Mouse (Mus musculus): ENCODE measurements around the gene Chrm4. TPM values are rescaled to one million over a fixed set of nuclear protein-coding genes. Genes with fewer than 3 reads are reported as not detected.

Chrm4 gene
- 0.31 and 0.56 TPM in 2 replicates for polyA plus RNA-seq (2016; fragmentation: Nextera tagmentation; extraction: Ambion mirVana)

DNA sequence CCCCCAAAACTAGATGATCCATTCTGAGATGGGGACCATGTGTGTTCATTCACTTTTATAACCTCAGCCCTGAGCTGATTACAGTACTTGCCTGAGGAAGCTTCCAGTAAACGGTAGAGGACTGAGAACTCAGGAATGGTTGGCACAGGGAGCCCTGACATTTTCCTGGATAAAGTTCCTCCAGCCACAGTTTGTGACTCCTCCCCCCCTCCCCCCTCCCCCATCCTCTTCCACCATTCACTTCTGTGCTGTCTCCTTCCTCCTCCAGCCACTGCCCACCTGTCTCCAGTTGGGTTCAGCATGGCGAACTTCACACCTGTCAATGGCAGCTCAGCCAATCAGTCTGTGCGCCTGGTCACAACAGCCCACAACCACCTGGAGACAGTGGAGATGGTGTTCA lies at the start of gene Chrm4:
Chrm4 (plus strand) TSS at position 301 of the 400 bp plus-strand sequence.
- no peaks in the 10 kb centered on the region for H3K36me3 ChIP-seq
- no peak for ATAC-seq (ENCODE audit: low FRiP score, low read depth)
- H3K9ac ChIP-seq (replicated peaks), result no peak within 1 kb of the TSS
- peaks cover 50% of the 10 kb centered on the region for H3K27me3 ChIP-seq
- H3K4me1 ChIP-seq, result peaks cover 38% of the 10 kb centered on the region
- H3K9me3 ChIP-seq, result no peaks in the 10 kb centered on the region
- WGBS, result 92% methylated on average over 3 of the region's 3 CpGs
- H3K4me2 ChIP-seq (replicated peaks), result peak within 1 kb of the TSS; percentile 12
- H3K4me3 ChIP-seq, result no peak within 1 kb of the TSS
- H3K27ac ChIP-seq (replicated peaks), result no peak within 1 kb of the TSS

DNA sequence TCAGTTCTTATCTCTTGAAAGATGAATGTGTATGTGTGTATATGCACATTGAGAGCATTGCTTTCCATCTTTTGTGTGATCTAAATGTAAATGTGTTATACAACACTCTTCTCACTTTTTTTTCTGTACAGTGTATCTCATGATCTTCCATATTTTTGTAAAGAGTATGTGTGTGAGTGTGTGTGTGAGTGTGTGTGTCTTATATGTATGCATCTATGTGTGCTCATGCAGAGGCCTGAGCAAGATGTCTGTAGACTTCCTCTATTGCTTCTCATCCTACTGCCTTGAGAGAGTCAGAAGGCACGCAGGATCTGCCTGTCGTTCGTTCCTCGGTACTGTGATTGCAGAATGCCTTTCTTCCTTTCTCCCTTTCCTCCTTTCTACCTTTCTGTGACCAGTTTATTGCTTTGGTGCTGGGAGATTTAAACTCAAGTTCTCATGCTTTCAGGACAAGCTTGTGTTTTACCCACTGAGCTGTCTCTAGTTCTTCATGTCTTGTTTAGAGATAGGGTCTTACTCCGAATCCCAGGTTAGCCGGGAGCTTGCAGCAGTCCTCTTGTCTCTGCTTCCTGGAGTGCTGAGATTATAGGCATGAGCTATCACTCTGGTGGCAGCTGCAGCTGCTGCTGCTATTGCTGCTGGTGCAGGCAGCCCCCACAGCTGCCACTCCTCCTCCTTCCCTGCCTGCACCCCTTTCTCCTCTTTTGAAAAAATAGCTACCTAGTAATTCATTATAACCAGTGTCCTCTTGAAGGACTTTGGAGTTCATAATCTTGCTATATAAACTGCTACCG lies 48.5 kb upstream of the Chrm4 start:
- peak overlapping the region; percentile 20; the same call in 1 of the 2 replicates for H3K27ac ChIP-seq (replicated peaks)
- H3K9me3 ChIP-seq, result no peaks in the 10 kb centered on the region
- H3K4me2 ChIP-seq (replicated peaks), result no peak overlapping the region
- no peaks in the 10 kb centered on the region for H3K27me3 ChIP-seq
- ATAC-seq (ENCODE audit: low FRiP score, low read depth), result no peak
- H3K4me1 ChIP-seq, result peaks cover 6% of the 10 kb centered on the region
- H3K9ac ChIP-seq (replicated peaks), result no peak overlapping the region
- H3K36me3 ChIP-seq, result peaks cover 12% of the 10 kb centered on the region
- 65% methylated on average over 7 of the region's 7 CpGs for WGBS
- H3K4me3 ChIP-seq, result no peak overlapping the region

DNA sequence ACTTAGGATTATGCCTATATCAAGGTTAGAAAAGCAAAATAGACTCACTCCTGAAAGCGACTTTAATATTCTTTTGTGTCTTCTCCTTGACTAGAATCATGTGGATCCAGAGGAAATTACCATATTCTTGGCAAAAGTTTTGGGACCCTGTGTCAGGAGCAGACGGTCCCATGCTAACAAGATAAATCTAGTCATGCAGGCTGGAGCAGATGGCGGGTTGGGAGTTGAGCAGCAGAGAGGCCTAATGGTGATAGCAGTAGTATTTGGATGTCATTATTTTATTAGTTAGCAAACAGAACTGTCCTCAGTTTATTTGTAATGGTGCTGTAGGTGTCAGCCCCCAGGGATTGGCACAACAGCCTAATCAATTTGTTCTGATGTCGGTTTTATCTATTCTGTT lies 43.1 kb upstream of the Chrm4 start:
- 86% methylated on average over 4 of the region's 4 CpGs for WGBS

DNA sequence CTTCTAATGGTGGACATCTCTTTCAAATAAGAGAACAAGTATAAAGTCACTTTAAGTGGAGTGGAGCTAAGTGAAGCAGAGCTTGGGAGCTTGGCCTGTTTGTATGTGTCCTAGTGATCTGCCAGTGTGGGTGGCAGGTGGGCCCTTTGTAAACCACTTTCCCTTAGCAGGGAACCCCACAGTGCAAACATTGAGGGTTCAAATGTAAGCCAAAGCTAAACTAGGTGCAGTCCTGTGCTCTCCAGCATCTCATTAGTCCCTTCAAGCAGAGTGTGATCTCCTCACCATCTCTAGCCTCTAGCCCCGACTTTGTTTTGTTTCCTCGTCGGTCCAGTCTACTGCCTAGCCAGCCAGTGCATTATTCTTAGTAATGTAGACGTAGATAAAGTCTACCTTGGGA lies 42.4 kb upstream of the Chrm4 start:
- Histone ChIP-seq H3K36me3 (peaks cover 19% of the 10 kb centered on the region), H3K27ac (replicated peaks) (no peak overlapping the region), H3K4me2 (replicated peaks) (no peak overlapping the region), H3K9me3 (no peaks in the 10 kb centered on the region), H3K27me3 (no peaks in the 10 kb centered on the region), H3K9ac (replicated peaks) (no peak overlapping the region), H3K4me1 (no peaks in the 10 kb centered on the region), H3K4me3 (no peak overlapping the region)
- no peak for ATAC-seq (ENCODE audit: low FRiP score, low read depth)
- WGBS, result 82% methylated on average over 4 of the region's 4 CpGs

More for the DNA sequence above, 43.1 kb upstream of the Chrm4 start:
- H3K27ac ChIP-seq (replicated peaks), result no peak overlapping the region
- peaks cover 19% of the 10 kb centered on the region for H3K36me3 ChIP-seq
- ATAC-seq (ENCODE audit: low FRiP score, low read depth), result no peak
- no peaks in the 10 kb centered on the region for H3K9me3 ChIP-seq
- no peak overlapping the region for H3K9ac ChIP-seq (replicated peaks)
- H3K4me3 ChIP-seq, result no peak overlapping the region
- no peaks in the 10 kb centered on the region for H3K27me3 ChIP-seq
- peaks cover under 1% of the 10 kb centered on the region; the same call in 1 of the 2 replicates for H3K4me1 ChIP-seq
- no peak overlapping the region for H3K4me2 ChIP-seq (replicated peaks)

DNA sequence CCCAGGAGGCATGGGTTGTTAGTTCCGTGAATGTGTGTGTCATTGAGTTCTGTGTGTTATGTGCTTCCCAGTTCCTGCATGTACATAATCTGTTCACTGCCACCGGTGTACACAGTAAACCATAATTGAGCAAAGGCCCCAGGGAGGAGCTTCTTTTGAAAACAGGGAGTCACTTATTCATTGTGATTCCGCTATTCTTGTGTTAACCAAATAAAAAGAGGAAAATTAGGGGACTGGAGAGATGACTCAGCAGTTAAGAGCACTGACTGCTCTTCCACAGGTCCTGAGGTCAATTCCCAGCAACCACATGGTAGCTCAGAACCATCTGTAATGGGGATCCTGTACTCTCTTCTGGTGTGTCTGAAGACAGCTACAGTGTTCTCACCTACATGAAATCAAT lies 32.3 kb upstream of the Chrm4 start:
- ATAC-seq (ENCODE audit: low FRiP score, low read depth), result no peak
- Histone ChIP-seq H3K4me3 (no peak overlapping the region), H3K36me3 (0 out of 2 replicates have a peak, but pooled peaks cover 4% of the 10 kb centered on the region), H3K9me3 (no peaks in the 10 kb centered on the region), H3K4me1 (no peaks in the 10 kb centered on the region), H3K9ac (replicated peaks) (no peak overlapping the region), H3K4me2 (replicated peaks) (no peak overlapping the region), H3K27ac (replicated peaks) (no peak overlapping the region), H3K27me3 (no peaks in the 10 kb centered on the region)
- WGBS, result 87% methylated on average over 3 of the region's 3 CpGs

DNA sequence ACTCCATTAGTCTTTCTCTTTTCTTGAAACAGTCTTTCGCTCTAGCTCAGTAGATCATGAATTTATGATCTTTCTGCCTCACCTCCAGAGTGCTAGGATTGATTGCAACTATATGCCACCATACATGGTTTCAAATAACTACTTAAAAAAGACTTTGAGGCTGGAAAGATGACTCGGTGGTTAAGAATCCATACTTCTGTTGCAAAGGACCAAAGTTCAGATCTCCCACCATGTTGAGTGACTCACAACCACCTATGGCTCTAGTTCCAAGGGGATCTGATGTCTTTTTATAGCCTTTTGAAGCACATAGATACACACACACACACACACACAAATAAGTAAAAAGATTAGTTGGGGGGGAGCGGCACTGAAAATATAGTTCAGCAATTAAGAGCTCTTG lies 31.6 kb upstream of the Chrm4 start:
- Histone ChIP-seq H3K4me3 (no peak overlapping the region), H3K27me3 (no peaks in the 10 kb centered on the region), H3K9ac (replicated peaks) (no peak overlapping the region), H3K36me3 (peaks cover 6% of the 10 kb centered on the region; the same call in 1 of the 2 replicates), H3K4me1 (no peaks in the 10 kb centered on the region), H3K27ac (replicated peaks) (no peak overlapping the region), H3K4me2 (replicated peaks) (no peak overlapping the region), H3K9me3 (no peaks in the 10 kb centered on the region)
- ATAC-seq (ENCODE audit: low FRiP score, low read depth), result no peak
- 91% methylated on average over 3 of the region's 3 CpGs for WGBS

DNA sequence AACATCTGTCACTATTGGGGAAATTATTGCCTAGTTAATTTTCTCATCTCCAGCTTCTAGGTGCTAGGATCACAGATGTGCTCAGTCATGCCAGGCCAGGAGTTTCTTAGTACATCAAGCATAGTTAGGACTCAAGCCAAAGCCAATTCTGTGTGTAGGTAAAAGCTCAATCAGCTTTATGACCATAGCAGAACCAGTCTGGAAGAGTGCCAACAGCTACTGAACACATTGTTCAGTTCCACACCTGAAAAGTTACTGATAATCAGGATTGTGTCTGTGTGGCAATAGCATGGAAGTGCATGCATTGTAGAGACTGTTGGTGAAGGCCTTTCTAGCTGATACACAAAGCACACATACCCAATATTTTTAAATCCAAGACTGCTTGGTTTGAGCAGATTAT lies 29.1 kb upstream of the Chrm4 start:
- ATAC-seq (ENCODE audit: low FRiP score, low read depth), result no peak
- Histone ChIP-seq H3K27ac (replicated peaks) (no peak overlapping the region), H3K4me1 (no peaks in the 10 kb centered on the region), H3K4me3 (no peak overlapping the region), H3K9me3 (no peaks in the 10 kb centered on the region), H3K4me2 (replicated peaks) (no peak overlapping the region), H3K27me3 (no peaks in the 10 kb centered on the region), H3K36me3 (peaks cover 17% of the 10 kb centered on the region; the same call in 1 of the 2 replicates), H3K9ac (replicated peaks) (no peak overlapping the region)

DNA sequence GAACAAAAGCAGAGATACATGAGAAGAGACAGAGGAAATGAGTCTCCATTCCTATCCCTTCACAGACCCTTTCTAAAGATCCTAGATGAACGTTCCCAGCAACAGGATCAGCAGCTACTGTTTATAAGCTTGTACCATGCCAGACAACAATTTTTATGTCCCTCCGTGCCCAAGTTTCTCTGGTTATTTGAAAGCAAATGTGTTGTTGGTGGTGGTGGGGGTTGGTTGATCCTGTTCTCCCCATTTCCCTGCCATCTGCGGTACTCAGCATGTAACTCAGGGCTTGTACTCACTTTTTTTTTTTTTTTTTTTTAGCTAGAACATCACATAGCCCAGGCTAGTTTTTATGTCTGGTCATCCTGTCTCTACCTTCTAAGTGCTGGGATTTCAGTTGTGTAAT lies 27.9 kb upstream of the Chrm4 start:
- no peak for ATAC-seq (ENCODE audit: low FRiP score, low read depth)
- no peak overlapping the region for H3K9ac ChIP-seq (replicated peaks)
- no peaks in the 10 kb centered on the region for H3K9me3 ChIP-seq
- no peak overlapping the region for H3K4me2 ChIP-seq (replicated peaks)
- H3K27me3 ChIP-seq, result no peaks in the 10 kb centered on the region
- H3K36me3 ChIP-seq, result peaks cover 12% of the 10 kb centered on the region; the same call in 1 of the 2 replicates
- no peak overlapping the region for H3K4me3 ChIP-seq
- 92% methylated on average over 3 of the region's 3 CpGs for WGBS
- no peaks in the 10 kb centered on the region for H3K4me1 ChIP-seq
- no peak overlapping the region for H3K27ac ChIP-seq (replicated peaks)

DNA sequence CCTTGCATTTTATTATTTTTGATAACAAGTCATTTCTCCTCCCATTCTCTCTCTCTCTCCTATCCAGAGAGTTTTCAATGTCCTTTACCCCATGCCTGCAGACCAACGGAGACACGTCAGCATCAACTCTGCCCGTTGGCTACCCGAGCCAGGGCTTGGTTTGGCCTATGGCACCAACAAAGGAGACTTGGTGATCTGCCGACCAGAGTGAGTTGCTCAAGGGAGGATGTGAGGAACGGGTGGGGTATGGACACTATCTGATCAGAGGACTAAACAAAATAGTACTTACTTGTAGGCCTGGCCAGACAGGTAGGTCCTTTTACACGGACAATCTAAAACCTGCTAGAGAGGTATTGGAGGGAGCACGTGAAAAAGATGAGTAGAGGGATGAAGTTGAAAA lies 26.6 kb upstream of the Chrm4 start:
- H3K9ac ChIP-seq (replicated peaks), result no peak overlapping the region
- no peak overlapping the region for H3K4me2 ChIP-seq (replicated peaks)
- H3K9me3 ChIP-seq, result no peaks in the 10 kb centered on the region
- no peak overlapping the region for H3K27ac ChIP-seq (replicated peaks)
- H3K36me3 ChIP-seq, result peaks cover 12% of the 10 kb centered on the region; the same call in 1 of the 2 replicates
- no peak for ATAC-seq (ENCODE audit: low FRiP score, low read depth)
- H3K4me3 ChIP-seq, result no peak overlapping the region
- H3K4me1 ChIP-seq, result no peaks in the 10 kb centered on the region
- WGBS, result 93% methylated on average over 8 of the region's 8 CpGs
- H3K27me3 ChIP-seq, result no peaks in the 10 kb centered on the region

DNA sequence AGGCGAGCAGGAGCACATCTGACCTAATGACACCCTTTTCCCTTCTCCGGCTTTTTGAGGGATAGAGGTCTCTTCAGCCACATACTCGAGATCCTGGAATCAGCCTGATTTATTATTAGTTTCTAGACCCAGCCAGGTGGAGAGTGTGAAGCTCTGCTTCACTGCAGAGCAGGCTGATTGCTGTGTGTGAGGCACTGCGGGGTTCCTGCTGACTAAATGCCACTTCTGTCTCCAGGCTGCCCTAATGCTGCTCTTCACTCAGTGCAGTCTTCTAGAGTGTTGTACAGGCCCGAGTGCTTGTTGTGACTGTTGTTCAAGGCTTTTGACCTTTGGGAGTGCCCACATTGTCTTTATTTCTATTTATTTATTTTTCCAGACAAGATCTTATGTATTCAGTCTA lies 24.7 kb upstream of the Chrm4 start:
- H3K4me1 ChIP-seq, result no peaks in the 10 kb centered on the region
- H3K4me3 ChIP-seq, result no peak overlapping the region
- H3K36me3 ChIP-seq, result peaks cover 18% of the 10 kb centered on the region
- no peaks in the 10 kb centered on the region for H3K27me3 ChIP-seq
- H3K9me3 ChIP-seq, result no peaks in the 10 kb centered on the region
- H3K9ac ChIP-seq (replicated peaks), result no peak overlapping the region
- H3K27ac ChIP-seq (replicated peaks), result no peak overlapping the region
- WGBS, result 70% methylated on average over 5 of the region's 5 CpGs
- H3K4me2 ChIP-seq (replicated peaks), result no peak overlapping the region
- ATAC-seq (ENCODE audit: low FRiP score, low read depth), result no peak

DNA sequence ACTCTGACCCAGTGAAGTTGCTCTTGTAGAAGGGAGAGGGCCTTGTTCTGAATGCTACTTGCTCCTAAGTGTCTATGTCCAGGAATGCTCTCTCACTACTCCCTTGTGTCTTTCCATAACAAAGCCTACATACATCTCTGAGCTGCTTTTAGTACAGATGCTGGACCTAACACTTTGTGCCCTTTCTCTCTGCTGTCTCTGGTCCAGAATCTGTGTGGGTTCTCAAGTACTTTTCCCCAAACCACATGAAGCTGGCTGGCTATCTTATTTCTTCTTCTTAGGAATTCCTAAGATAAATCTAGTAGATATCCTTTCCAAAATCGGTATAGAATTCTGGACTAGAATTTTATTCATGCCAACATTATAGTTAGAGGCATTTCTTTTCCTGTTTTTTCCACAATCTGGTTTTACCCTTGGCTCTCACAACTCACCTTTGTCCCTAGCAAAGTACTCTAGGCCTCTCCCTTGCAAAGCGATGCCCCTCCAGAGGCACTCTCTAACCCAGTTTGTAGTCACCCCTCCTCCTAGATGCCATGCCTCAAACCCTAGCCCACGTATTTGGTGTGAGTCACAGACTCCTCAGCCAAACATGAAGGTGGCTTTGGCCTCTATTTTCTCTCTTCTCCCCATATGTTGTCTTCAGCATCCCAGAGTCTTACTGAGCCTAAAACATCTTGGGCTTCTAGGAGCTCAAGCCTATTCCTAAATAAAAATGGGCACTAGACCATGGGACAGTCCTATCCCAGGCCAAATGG lies 23.7 kb upstream of the Chrm4 start:
- no peak overlapping the region for H3K9ac ChIP-seq (replicated peaks)
- no peaks in the 10 kb centered on the region for H3K4me1 ChIP-seq
- H3K27ac ChIP-seq (replicated peaks), result no peak overlapping the region
- peaks cover 19% of the 10 kb centered on the region for H3K36me3 ChIP-seq
- no peak for ATAC-seq (ENCODE audit: low FRiP score, low read depth)
- H3K4me2 ChIP-seq (replicated peaks), result no peak overlapping the region
- H3K4me3 ChIP-seq, result no peak overlapping the region
- WGBS, result 93% methylated on average over 3 of the region's 3 CpGs
- H3K27me3 ChIP-seq, result no peaks in the 10 kb centered on the region
- no peaks in the 10 kb centered on the region for H3K9me3 ChIP-seq

DNA sequence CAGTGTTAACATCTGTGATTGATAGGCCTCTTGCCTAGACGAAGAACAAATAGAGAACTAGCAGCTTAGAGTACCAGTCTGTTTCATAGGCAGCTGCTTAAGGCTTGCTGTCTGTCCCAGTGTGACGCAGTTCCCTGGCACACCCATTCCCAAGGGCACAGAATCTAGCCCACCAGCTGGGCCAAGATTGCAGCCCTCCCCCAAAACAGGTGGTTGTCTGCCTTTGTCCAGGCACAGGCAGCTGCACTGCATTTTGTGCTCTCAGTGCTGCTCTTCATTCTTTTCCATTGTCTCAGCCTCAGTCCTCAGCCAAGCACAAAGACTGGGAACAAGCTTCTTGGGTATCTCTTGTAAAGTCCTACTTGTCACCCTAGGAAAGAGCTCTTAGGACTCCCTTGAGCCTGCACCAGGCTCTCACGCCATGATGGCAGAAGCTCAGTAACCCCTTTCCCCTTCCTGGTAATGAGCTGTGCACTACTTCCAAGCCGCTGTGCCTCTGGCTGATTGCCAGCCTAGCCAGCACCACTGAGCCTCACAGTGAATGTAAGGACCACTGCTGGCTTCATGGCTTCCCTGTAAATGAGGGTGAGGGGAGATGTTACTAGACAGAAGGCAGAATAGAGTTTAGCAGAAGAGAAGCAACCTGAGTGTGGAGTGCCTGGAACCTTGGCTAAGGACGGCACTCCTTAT lies 22.3 kb upstream of the Chrm4 start:
- H3K4me3 ChIP-seq, result no peak overlapping the region
- H3K36me3 ChIP-seq, result peaks cover 33% of the 10 kb centered on the region
- 70% methylated on average over 5 of the region's 5 CpGs for WGBS
- ATAC-seq (ENCODE audit: low FRiP score, low read depth), result no peak; the same call in 1 of the 2 replicates
- no peaks in the 10 kb centered on the region for H3K27me3 ChIP-seq
- peak overlapping the region; percentile 52 for H3K27ac ChIP-seq (replicated peaks)
- H3K9me3 ChIP-seq, result no peaks in the 10 kb centered on the region
- no peaks in the 10 kb centered on the region for H3K4me1 ChIP-seq
- H3K9ac ChIP-seq (replicated peaks), result no peak overlapping the region
- no peak overlapping the region for H3K4me2 ChIP-seq (replicated peaks)

All from midbrain, embryonic 12.5 days (tissue).